Mouse (Mus musculus): ENCODE data around the gene Crmp1.
A peak's percentile ranks its signal among the peaks of the same experiment; 100 is the strongest.

Crmp1 gene

DNA sequence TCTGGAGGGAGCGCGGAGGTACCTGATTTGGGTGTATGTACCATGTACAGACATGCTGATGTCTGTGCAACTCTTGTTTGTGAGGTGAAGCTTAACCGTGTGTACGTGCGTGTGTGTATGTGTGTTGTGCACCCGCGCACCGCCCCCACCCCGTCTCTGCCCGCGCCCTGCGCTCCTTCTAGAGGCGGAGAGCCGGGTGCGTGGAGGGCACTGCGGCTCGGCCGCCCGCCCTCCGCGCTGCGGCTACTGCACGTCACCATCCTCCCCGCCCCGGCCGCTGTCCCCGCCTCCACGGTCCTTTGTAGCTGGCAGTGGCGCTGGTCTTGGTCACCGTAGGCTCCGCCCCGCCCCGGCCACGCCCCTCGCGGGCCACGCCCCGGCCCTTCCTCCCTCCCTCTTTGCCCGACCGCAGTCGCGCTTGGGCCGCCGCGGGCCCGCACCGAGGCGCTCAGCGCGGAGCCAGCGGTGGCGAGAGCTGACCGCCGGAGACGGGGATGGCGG lies at the start of gene Crmp1:
Gene Crmp1 (plus strand): TSS at position 290 of the 501 bp plus-strand sequence.
- peak; percentile 91 for DNase-seq

DNA sequence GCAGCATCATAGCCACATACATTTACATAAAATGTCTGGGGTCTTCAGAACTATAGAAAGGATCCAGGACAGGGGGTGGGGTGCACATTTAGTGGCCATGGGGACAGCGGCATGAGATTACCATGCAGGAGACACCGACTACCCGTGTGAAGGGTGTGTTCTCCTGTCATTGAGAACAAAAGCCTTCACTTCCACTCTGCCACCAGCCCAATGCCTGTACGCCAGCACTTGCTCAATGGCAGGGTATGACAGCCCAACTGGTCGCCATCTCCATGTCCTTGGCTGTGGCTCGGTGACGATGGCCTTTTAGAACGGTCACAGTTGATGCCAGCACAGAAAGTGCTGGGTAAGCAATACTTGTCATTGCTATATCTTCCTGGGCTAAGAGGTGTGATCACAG lies 45.5 kb upstream of the Crmp1 start:
- no peak for DNase-seq

DNA sequence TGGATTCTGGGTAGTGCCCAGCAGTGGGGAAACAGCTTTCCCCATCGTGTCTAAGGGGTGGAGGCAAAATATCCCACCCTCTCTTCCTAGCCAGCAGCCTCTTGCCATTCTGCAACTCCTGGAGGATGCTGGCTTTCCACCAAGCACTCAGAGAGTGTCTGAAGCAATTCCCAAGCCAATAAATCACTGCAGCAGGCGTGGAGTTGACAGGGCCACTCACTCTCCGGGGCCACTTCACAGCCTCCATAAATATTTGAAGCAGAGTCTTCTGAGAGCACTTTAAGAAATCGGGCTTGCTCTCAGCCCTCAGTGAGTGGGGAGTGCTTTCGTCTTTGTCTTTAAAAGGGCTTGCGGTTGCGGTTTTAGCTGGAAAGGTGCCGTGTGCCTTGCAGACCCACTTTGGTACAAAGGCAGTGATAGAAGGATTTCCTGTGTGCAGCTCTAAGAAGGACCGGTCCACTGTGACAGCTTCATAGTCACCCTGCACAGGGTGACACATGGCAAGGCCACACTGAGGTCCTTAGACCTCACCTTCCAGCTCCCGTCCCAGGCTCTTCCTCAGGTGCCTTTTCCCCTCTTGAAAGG lies 45.0 kb upstream of the Crmp1 start:
- peak; percentile 45 for DNase-seq

DNA sequence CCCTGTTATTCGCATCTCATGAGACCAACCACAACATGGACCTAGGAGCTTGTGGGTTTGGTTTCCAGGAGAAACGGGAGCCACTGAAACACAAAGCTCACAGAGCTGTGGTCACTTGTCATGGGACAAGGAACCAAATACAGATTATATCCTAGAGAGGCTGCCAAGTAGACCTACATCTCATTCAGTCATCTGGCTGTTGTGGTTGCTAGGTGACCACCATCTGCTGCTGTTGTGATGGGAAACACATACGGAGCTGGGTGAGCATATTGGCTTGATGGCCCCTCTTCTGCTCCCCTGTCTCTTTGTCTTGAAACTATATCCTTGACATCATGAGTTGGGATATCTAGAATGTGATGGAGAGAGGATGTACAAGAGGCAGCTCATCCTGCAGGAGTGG lies 44.3 kb upstream of the Crmp1 start:
- DNase-seq = no peak

DNA sequence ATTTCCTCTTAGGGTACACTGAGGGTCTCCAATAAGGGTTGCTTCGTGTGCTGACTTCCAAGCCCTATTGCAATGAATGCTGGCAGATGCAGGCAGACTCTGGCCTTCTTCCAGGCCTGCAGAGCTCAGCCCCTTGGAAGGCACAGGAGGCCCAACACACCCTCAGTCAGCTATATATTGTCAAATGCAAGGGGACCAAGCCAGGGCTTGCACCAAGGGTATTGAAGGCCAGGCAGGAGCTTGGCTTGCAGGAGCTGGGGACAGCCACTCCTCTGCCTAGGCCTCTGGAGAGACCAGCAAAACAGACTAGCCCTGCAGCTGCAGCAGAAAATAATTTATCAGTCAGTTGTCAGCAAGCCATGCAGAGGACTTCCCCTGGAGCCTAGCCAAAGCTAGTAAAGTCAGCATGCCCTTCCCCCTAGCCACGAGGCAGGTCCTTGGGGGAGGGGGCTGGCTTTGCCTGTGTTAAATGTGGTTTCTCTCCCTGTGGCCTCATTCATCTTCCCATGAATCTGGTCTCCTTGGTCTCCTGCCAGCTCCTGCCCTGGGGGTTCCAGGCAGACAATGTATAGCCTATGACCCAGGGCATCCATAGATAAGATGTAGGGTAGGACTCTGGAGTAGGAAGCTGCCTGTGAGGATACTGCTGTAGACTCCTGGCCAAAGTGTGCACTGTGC lies 43.6 kb upstream of the Crmp1 start:
- peak; percentile 74 for DNase-seq

DNA sequence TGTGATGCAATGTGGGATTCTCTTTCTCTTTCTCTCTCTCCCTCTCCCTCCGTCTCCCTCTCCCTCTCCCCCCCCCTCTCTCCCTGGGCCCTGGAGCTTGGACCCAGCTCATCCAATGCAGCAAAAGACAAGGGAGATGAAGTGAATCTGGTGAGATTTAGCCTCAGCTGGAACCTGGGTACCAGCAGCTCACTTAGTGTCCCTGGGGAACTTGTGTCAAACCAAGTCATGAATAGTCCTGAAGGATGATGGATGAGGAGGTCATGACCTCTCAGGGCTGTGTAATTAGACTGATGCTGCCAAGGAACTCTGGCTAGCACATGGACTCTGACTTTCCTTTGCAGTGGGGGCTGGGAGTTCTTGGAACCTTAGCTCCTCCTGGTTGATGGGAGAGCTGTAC lies 39.5 kb upstream of the Crmp1 start:
- DNase-seq = peak; percentile 65

DNA sequence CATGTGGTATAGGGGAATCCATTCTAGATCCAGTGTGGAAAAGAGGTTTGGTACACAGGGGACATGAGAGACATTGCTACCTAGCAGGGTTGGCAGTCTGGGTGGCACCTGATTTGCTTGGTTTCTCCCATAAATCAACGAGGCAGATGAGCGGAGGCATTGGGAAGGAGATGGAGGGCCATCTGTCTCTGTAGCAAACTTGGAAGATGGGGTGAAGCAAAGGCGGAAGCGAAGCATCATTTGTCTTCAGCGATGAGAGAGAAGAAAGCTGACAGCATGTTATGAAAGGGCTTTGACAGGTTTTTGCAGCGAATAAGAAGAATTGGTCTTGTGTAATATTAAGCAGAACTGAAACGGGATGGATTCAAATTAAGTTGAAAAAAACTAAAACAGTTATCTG lies 36.9 kb upstream of the Crmp1 start:
- DNase-seq = no peak

DNA sequence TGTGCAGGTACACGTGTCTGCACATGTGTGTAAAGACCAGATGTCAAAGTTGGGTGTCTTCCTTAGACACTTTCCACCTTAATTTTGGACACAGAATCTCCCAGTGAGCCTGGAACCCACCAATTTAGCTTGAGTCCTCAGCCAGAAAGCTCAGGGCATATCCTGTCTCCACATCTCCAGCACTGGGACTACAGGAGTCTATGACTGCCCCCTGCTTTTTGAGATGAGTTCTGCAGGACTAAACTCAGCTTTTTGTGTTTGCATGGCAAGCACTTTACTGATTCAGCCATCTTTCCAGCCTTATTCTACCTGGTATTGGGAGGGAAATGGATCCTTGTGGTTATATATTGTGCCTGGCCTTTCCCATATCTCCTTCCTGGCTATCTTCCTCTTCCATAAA lies 36.3 kb upstream of the Crmp1 start:
- no peak for DNase-seq

DNA sequence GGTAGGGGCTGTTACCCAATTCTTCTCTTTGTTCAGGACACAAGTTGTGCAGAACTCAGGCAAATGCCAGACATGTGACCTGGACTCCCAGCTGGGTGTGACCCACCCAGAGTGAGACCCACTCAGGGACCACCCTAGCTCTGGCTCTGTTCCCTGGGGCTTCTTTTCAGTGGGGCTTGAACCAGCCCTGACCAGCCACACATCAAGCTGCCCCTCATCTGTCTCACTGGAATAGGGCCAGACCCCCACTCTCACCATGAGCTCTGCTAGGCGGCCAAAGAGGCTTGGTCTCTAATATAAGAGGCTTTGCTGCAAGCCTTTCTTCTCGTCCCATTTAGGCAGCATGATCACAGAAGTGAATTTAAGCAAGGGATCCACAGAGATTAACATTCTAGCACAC lies 35.4 kb upstream of the Crmp1 start:
- no peak for DNase-seq

DNA sequence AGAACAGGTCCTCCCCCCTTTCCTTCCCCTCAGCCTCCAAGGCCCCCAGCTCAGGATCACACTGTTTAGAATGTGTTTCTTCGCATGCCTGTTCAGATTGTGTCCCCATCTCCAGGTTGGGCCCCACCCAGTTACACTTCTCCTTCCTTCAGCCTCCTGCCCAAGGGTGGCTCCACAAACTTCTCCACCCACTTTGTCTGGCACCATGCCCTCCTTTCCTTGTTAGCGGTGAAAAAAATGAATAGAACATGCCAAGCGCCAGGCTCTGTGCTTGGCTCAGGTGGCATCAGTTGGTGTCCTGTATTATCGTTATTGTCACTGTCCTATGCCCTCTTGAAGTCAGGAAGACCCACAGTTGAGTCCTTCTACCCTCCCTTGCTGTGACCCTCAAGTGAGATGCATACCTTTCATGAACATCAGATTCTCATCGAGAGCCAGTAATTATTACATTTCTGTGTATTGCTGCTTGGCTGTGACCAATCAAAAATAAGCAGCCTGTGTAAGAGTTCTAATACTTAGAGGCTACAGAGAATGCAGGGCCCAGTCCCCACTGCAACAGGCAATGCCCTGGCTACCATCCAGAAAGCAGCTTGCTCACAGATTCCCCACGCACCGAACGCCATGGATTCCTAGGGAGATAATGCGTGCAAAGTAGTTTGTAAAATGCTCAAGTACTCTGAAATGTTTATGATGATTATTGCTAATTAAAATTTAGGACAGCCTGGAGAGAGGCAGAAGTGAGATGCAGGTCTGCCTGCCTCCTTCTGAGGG lies 28.6 kb upstream of the Crmp1 start:
- no peak for DNase-seq

DNA sequence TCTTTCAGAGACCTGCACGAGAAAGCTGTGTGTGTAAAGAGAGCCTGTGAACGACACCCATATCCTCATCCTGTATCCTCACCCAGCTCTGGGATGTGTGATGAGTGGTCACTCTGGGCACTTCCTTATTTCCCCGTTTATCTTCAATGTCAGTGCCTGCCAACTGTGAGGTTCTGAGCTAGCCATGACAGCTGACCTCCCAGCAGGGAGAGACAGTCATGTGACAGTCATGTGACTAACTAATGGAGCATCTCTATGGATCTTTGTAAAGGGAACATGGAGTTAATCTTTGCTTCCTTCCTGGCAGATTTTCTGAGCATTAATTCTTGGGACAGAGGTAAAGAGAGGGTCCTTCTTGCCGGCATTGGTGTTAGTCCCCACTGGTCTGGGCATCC lies 28.0 kb upstream of the Crmp1 start:
- no peak for DNase-seq

DNA sequence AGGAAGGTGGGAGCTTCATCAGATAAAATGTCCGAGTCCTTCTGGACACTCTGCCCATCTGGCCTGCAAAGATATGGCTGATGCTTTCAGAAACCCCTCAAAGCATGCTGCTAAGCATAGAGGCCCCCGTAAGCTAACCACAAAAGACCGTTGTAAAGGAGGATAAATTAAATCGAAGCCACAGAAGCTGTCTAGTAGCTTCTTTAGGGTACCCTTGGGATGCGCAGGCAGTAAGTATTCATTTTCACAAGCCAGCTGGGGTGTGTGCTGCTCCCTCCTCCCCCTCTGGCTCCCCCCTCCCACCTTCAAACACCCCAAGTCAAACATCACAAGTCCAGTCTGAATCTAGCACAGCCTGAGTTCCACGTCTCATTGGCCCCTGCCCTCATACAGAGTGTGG lies 27.1 kb upstream of the Crmp1 start:
- DNase-seq = no peak

DNA sequence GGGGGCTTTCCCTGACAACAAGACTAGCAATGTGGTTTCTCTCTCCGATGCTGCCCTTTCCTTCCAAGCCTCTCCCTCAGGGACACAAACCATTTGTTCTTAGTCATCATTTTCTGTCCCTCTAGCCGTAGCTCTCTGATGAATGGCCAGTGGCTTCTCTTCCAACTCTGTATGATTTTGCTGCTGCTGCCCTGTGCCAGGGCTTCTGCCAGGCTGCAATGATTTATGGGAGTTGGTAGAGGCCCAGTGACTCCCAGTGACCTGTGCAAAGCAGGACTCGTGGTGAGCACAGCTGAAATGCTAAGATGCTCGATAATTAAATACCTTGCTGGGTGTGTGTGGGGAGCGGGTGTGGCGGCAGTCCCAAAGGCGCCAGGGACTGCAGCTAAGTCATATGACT lies 26.5 kb upstream of the Crmp1 start:
- no peak for DNase-seq

DNA sequence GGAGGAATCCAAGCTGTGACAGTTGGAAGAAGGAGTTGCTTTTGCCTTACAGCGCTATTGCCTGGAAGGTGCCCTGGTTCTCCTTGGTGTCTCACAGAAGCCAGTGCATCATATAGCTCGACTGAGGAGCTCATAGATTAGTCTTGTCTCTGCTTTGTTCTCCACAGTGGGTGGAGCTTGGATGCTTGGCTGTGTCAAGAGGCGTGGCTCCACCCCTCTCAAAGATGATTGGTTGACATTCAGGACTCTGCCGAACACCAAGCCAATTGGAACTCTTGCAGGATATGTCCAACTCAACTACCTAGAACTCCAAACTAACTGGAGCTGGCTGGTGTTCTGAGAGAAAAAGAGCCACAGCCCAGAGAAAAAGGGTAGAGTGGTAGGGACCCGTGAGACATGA lies 22.1 kb upstream of the Crmp1 start:
- DNase-seq = no peak

DNA sequence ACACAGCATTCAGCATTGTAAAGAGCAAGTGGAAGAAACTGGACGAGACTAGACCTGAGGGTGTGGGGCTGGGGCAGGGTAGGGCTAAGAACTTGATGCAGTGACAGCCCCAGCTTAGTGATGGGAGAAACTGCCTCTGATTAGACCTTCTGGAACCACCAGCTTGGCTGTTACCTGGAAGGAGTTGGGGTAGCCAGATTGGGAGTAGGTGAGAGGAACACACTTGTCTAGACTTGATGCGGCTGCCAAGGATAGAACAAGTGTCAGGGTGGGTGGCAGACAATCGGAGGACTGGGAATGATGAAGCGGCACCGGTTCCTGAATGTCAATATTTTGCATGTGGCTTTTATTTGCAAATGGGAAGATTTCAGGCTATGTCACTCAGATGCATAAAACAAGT lies 21.2 kb upstream of the Crmp1 start:
- DNase-seq = no peak

DNA sequence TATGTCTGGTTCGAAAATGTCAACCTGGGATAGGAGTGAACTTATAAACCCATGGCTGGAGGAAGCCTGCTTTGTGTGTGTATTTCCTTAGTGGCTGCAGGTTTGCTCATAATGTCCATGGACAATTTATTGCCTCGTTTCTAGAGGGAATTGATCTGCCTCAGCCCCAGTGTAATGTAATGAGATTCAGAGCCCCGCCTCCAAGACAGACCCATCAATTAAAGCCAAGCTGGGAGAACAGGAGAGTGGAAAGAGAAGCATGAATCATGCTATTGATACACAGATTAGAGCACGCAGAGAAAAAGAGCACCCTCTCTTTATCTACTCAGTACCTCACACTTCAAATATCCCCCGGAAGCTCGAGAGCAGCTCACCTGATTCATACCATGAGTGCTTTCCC lies 20.2 kb upstream of the Crmp1 start:
- DNase-seq = peak; percentile 52

DNA sequence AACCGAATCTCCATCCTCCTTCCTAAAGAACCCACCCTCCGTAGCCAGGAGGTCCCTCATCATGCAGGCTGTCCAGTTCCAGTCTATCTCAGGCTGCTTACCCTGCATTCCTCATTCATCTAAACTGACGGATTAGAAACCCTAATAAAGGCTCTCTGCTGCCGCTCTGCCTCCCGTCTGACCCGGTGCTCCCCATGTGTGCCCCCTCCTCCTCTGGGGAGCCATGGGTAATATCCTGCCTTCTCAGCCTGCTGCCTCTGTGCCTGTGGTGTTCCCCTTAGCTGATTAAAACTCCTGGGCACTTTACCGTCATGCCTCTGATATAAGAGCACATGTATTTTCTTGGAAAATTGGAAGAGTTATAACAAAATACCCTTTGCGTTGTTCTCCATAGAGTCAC lies 19.4 kb upstream of the Crmp1 start:
- DNase-seq = no peak

DNA sequence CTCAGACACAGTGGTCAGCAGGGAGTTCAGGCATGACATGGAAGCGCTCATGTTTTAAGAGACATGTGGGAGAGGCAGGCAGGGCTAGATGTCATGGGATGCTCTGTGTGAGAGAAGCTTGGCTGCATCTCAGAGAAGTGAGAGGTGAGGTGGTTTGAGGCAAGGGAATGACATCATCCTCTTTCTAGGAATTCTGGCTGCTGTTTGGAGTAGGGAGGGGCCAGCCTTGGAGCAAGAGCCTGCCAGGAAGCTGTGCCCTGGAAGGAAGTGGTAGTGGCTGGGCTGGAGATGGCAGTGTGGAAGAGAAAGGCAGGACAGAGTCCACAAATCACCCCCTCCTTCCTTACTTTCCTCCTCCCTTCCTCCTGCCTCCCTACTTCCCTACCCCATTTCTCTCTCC lies 16.0 kb upstream of the Crmp1 start:
- no peak for DNase-seq

DNA sequence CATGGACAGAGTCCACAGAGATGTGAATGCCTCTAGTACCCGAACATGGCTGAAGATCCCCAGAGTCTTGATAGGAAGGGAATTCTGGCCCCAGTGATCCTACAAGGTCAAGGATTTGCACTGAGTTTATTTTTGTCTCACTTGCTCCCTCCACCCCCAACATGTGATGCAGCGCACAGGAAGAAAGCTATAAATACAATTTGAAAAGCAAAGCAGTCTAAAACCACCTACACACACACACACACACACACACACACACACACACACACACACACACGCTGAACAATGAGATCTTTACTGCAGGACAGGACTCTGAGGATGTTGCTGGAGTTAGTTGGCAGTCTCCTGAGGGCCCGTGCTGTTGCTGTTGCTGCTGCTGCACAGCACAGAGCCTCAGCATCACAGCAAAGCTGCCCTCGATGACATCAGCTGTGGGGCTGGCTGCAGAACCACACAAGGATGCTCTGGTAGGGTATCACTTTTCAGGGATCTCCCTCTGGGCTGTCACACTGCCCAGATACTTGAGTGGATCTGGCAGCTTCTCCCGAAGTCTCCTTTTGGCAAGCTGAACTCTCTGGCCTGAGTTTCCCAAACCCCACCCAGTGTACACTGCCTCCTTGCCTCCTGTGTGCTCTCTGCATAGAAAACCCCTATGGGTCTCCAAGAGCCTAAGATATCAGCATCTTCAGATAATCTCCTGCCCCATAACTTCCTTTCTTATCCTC lies 13.6 kb upstream of the Crmp1 start:
- no peak for DNase-seq

DNA sequence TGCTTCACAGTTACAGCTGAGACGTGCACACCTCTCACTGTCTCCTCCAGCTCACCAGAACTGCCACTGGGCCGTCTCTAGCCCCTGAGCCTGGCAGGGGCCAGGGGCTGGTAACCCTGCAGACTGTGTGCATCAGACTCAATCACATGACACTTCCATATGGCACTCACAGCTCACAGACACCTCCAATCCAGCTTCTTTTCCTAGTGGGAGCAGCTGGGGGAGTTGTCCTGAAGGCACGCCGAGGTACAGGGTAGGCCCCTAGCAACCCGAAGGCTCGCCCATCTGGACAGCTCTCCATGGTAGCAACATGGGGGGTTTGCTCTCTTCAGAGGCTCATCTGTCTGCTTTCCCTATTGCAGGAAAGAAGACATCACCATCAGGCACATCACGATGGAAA lies 12.8 kb upstream of the Crmp1 start:
- peak; percentile 17 for DNase-seq

DNA sequence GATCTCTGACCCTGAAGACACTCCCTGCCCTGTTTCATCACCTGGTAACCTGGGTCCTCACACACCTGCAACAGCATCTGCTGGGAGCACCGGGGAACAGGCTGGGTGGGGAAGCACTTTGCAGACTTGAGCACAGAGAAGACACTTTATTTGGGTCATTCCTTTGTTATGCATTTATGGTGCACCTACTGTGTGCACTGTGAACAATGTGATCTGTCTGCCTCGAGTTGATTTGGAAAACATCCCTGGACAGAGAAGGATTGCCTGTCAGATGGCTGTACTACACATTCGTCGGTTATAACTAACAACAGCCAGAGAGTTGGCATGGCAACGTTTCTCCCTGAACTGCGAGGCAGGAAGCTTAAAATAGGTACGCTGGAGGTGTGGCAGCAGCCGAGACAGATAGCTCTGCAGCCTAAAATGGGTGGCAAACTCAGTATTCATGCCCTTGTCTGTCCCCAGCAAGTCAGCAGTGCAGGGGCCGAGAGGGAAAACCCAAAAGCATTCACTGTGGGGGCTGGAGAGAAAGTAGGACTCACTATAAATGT lies 8.7 kb upstream of the Crmp1 start:
- no peak for DNase-seq

DNA sequence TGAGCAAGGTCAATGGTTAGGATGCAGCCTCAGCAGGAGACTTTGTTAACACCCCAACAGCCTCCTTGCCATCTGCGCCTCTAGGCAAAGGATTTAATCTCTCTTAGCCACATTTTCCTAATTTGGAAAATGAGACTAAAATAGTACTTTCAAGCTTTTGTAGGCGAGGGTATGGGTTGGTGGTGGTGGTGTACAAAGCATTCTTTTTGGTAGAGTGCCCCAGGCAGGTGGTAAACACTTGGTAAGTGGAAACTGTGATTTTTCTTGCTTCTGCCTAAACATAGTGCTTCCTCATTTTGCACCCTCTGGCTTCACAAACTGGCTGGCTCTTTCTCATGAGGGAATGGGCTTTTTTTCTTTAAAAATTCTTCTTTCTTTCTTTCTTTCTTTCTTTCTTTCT lies 3.1 kb upstream of the Crmp1 start:
- DNase-seq = no peak

DNA sequence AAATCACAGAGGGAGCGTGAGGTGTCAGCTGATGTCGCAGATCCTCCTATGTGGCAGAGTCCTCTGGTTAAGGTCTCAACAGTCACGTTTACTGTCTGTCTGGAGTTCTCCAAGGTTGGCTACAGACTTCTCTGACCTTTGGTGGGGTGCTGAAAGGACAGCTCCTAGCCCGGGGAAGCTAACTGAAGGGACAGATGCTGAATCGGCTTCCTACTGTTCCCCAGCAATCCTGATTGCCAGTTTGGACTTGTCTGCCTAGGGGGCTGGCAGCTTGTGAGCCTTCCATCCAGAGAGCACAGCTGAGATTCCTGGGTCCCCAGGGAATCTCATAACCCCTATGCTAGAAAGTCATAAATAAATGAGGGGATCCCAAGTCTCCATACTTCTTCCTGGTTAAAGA lies 1.2 kb upstream of the Crmp1 start:
- DNase-seq = peak; percentile 75
